Mouse (Mus musculus) cerebellum, adult 2 months (tissue): Measurements from ENCODE around the gene Mapk3.

Experiments used
- CTCF ChIP-seq: fragments of 200-500 bp; IDR thresholded peaks from 2 replicates; pipeline ENCODE4 v1.5.1; 2011; ENCODE audit warnings: low read depth, mild to moderate bottlenecking, control low read depth, low read length, moderate library complexity, borderline replicate concordance; ENCODE audit not compliant: insufficient read depth
- POLR2A ChIP-seq: fragments of 200-500 bp; IDR thresholded peaks from 2 replicates; pipeline ENCODE4 v1.6.1; 2011; ENCODE audit warnings: low read length, control low read depth, borderline replicate concordance; ENCODE audit not compliant: insufficient read depth

- no peak for TF ChIP-seq POLR2A
- TF ChIP-seq CTCF: no peak
These were observed 49.1 kb upstream of the Mapk3 start for GRCm38 (mm10) chr7:126710266-126710665.
